Mouse (Mus musculus) Patski (cell line): ENCODE measurements at regions not wholly inside any gene's neighbourhood (a gene's known extent, or its start where the extent isn't known, plus 50 kb on each side); places are given as distances from the start of the nearest gene placed in this dataset.

ENCODE experiments used
- ATAC-seq: fragments of 100-300 bp; one replicate; pipeline ENCODE4 v1.8.0; 2021
- CTCF ChIA-PET: fragments of 350-600 bp; sonication (Branson Sonifier 250); formaldehyde crosslinking; loops from one replicate; lab custom pipeline; 2022; ENCODE audit warnings: inconsistent platforms; lab: Charles Lee
- POLR2A ChIA-PET: fragments of 350-600 bp; sonication (Branson Sonifier 250); formaldehyde crosslinking; loops from one replicate; lab custom pipeline; 2022; ENCODE audit warnings: antibody characterized with exemption, inconsistent platforms; lab: Charles Lee
- DNase-seq: peaks from one replicate; pipeline ENCODE4 v3.0.0-alpha.2; 2011; ENCODE audit warnings: low read depth, low spot score
- H3K27me3 ChIP-seq: fragments of 371-371 bp; one replicate; pipeline ENCODE4 v1.5.1; 2021
- CTCF ChIP-seq: fragments of 100-300 bp; IDR thresholded peaks from one replicate; pipeline ENCODE4 v1.5.1; 2021
- in situ Hi-C: fragments of 300-500 bp; cut with MboI; formaldehyde crosslinking; loops from 3 replicates; pipeline ENCODE4 v1.11.1; 2018; ENCODE audit warnings: low pct_unique_long_range_greater_than_20kb, mixed read lengths

DNA sequence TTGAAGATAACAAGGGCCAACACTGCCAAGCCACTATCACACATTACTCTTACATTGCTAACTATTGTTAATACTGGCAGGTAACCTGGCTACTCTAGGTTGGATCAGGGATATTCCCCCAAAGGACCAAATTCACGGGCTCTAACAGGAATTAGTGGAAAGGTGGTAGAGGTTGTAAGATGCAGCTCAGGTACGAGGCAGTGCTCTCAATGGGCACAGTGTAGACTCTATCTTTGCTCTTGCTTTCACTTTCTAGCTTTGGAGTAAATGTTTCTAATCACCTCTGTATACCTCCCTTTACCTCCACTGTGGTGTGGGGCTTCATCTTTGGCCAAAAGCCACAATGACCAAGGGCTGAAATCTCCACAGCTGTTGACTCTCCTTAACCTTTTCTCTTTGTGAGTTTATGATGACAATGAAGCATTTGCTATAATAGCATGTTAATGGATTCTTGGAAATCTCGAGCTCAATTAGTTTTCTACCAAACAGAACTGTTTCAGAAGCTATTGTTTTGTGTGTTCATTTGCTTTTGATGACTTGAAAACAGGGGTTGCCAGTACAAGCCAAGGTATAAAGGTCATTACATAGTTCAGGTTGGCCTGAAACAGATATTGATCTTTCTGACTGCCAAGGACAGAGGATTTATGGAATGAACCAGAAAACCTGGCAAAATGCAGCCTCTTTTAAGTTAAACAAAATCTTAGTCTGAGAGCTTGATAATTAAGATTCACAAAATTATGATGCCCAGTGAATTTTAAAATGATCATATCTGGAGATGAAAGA is 454.1 kb downstream of the 1190002N15Rik start:
- DNase-seq = no peak
- ATAC-seq = no peak
- TF ChIP-seq CTCF = no peak
- H3K27me3 ChIP-seq = no peaks in the 10 kb centered on the region
- POLR2A ChIA-PET = no interaction called here
- in situ Hi-C loops = no loop called here
- CTCF ChIA-PET = interaction anchor here (0.9 to 1.4 kb wide), 3 partner anchors 9 to 61 kb away, joined by 3 to 5 read pairs (median 4); no protein-coding TSS in a partner anchor

- TF ChIP-seq CTCF = no peak
- H3K27me3 ChIP-seq = no peaks in the 10 kb centered on the region
- ChIA-PET CTCF (interaction anchor here (1.3 kb wide), 1 partner anchor 9 kb away, joined by 4 read pairs; no protein-coding TSS in a partner anchor), POLR2A (no interaction called here)
- ATAC-seq = no peak
- in situ Hi-C loops = no loop called here
- DNase-seq = no peak
These were observed 463.0 kb downstream of the 1190002N15Rik start for GRCm38 (mm10) chr9:94074904-94075303.

GRCm38 (mm10) chr9:94067121-94067520 is 470.8 kb downstream of the 1190002N15Rik start:
- DNase-seq (no peak), ATAC-seq (no peak)
- in situ Hi-C loops = no loop called here
- CTCF ChIA-PET = no interaction called here
- peaks cover 3% of the 10 kb centered on the region for H3K27me3 ChIP-seq
- no peak for TF ChIP-seq CTCF
- POLR2A ChIA-PET = no interaction called here

GRCm38 (mm10) chr9:94053229-94053628 is 484.7 kb downstream of the 1190002N15Rik start:
- CTCF ChIA-PET = no interaction called here
- DNase-seq (no peak), ATAC-seq (no peak)
- in situ Hi-C loops = no loop called here
- POLR2A ChIA-PET = no interaction called here
- peaks cover 6% of the 10 kb centered on the region for H3K27me3 ChIP-seq
- peak; percentile 20 for TF ChIP-seq CTCF

GRCm38 (mm10) chr9:94047845-94048244 is 490.0 kb downstream of the 1190002N15Rik start:
- TF ChIP-seq CTCF = no peak
- H3K27me3 ChIP-seq = peaks cover 4% of the 10 kb centered on the region
- ChIA-PET CTCF (interaction anchor here (0.8 to 1.2 kb wide), 3 partner anchors 14 to 93 kb away, joined by 3 read pairs; no protein-coding TSS in a partner anchor), POLR2A (no interaction called here)
- DNase-seq (no peak), ATAC-seq (no peak)
- in situ Hi-C loops = no loop called here

DNA sequence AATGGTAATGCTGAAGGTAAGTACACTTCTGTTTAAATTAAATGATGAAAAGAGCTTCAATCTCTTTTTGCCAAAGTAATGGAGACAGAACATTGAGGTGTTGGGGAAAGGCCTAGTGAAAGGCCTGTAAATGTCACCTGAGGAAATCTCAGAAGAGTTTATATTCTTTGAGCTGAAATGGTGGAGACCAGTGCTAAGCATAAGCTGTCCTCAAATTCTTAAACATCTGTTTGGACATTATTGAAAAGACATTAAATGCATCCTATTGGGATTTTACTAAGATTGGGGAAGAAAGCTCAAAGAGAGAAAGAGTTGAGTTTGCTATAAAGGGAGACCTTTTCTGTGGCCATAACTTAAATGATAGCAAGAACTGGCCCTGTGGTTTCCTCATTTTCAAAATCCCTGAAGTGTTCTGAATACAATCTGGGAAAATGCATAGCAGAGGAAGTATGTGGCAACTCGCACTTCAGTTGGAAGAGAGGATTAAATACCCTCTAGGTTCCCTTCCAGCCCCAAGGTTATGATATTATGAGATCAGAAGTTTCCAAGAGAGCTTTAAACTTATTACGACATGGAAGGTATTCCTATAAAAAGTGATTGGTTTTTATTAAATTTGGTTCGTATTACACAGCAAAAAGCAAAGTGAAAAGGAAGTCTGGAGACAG is 492.3 kb downstream of the 1190002N15Rik start:
- no peak for ATAC-seq
- peaks cover 4% of the 10 kb centered on the region for H3K27me3 ChIP-seq
- TF ChIP-seq CTCF = no peak
- in situ Hi-C loops = no loop called here
- DNase-seq = no peak
- CTCF ChIA-PET = no interaction called here
- POLR2A ChIA-PET = no interaction called here

- H3K27me3 ChIP-seq = no peaks in the 10 kb centered on the region
- no peak for TF ChIP-seq CTCF
- in situ Hi-C loops = no loop called here
- CTCF ChIA-PET = no interaction called here
- ATAC-seq = no peak
- POLR2A ChIA-PET = interaction anchor here (0.8 to 0.9 kb wide), 2 partner anchors 11 to 145 kb away, joined by 3 to 4 read pairs; no protein-coding TSS in a partner anchor
- no peak for DNase-seq
These were observed 514.1 kb downstream of the 1190002N15Rik start for GRCm38 (mm10) chr9:94023761-94024160.

DNA sequence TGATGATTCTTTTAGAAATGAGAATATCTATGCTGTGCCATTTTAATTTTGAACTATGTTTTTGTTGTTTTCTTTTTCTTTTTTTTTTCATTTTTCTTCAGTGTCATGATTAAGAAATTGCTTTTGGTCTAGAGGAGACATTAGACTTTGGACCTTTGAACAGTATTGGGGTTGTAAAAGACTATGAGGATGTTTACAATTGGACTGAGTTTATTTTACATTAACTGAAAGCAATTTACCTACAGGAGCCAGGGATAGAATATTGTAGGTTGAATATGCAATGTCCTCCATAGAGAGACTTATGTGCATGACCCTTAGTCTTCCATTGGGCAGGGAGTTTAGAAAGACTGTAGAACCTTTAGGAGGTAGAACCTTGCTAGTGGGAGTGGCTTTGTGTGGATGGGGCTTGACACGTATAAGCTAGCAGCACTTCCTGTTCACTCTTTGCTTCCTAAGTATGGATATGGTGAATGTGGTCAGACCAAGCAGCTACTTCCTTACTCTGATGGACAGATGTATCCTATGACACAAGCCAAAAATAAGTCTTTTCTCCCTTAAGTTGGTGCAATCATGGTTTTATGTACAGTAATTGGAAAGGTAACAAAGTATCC is 516.5 kb downstream of the 1190002N15Rik start:
- ATAC-seq (no peak), DNase-seq (no peak)
- TF ChIP-seq CTCF = no peak
- CTCF ChIA-PET = no interaction called here
- POLR2A ChIA-PET = no interaction called here
- in situ Hi-C loops = no loop called here
- H3K27me3 ChIP-seq = no peaks in the 10 kb centered on the region

DNA sequence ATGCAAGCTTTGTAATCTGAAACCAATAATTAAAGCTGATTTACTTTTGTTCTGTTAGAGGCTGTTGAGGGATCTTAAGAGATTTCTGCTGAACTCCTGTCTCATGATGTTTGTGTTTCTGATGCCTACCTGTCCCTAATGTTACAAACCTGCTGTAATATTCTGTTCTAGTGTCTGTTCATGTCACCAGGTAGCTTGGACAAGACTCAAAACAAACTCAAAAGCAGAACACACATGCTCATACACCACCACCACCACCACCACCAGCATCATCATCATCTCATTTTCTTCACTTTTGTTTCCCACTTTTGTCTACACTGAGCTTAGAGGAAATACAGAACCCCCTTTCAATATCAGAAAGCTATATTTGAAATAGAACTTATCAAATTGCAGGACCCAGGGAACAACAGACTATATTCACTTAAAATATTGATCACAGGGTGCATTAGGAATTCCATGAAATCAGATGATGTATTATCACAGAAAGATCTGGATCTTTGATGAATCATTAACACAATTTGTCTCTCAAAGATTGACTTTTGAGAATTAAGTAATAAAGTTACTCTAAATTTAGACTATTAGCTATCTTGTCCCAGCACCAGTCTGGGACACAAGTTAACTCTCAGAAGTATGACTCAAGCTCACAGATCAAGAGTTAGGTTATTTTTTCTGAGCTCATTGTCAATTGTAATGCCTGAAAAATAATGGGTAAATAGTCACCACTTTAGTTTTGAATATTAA is 521.0 kb downstream of the 1190002N15Rik start:
- no peak for TF ChIP-seq CTCF
- POLR2A ChIA-PET = no interaction called here
- ATAC-seq (no peak), DNase-seq (no peak)
- no peaks in the 10 kb centered on the region for H3K27me3 ChIP-seq
- in situ Hi-C loops = no loop called here
- CTCF ChIA-PET = no interaction called here

GRCm38 (mm10) chr9:93992216-93992615 is 545.7 kb downstream of the 1190002N15Rik start:
- no peaks in the 10 kb centered on the region for H3K27me3 ChIP-seq
- TF ChIP-seq CTCF = no peak
- ChIA-PET POLR2A (no interaction called here), CTCF (no interaction called here)
- in situ Hi-C loops = no loop called here
- ATAC-seq (no peak), DNase-seq (no peak)
